Mouse (Mus musculus) thymus, adult 2 months (tissue): ENCODE results near the gene Dkkl1.

ENCODE experiments used
- CTCF ChIP-seq: fragments of 200-500 bp; IDR thresholded peaks from 2 replicates; pipeline ENCODE4 v1.5.1; 2012; ENCODE audit warnings: mild to moderate bottlenecking, control low read depth, low read length, moderate library complexity, borderline replicate concordance; ENCODE audit not compliant: control insufficient read depth, poor library complexity, insufficient read depth; ENCODE audit errors: extremely low read depth
- POLR2A ChIP-seq: fragments of 200-500 bp; IDR thresholded peaks from 2 replicates; pipeline ENCODE4 v1.6.1; 2012; ENCODE audit warnings: mild to moderate bottlenecking, low read length, control low read depth, moderate library complexity; ENCODE audit not compliant: control insufficient read depth, poor library complexity, insufficient read depth; ENCODE audit errors: extremely low read depth

DNA sequence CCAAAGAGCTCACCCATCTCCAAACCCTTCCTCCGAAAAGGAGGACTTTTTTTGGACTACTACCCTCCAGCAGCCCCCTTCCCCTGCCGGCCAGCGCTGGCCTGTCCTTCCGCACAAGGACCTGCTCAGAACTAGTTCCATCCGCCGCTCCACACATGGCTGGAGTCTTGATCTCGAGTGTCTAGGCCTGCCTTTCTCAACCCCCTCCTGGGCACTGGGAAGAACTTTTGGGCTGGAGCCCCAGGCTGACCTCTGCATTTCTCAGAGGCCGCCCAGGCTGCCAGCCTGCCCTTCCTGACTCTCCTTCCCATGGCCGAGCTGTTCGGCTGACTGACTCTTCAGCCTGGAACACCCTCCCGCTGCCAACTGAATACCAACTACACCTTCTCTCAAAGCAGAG is 29.3 kb downstream of the Dkkl1 start:
- TF ChIP-seq POLR2A (no peak), CTCF (no peak)
